Mouse (Mus musculus) lung, adult 2 months (tissue): ENCODE measurements around the gene Scamp3.

ENCODE experiments used
- CTCF ChIP-seq: fragments of 200-500 bp; IDR thresholded peaks from 2 replicates; pipeline ENCODE4 v1.5.1; 2011; ENCODE audit warnings: mild to moderate bottlenecking, low read length, control low read depth; ENCODE audit not compliant: insufficient read depth
- POLR2A ChIP-seq: fragments of 200-500 bp; IDR thresholded peaks from 2 replicates; pipeline ENCODE4 v1.6.1; 2011; ENCODE audit warnings: low read depth, mild to moderate bottlenecking, control low read depth, low read length, borderline replicate concordance; ENCODE audit errors: extremely low read depth

DNA sequence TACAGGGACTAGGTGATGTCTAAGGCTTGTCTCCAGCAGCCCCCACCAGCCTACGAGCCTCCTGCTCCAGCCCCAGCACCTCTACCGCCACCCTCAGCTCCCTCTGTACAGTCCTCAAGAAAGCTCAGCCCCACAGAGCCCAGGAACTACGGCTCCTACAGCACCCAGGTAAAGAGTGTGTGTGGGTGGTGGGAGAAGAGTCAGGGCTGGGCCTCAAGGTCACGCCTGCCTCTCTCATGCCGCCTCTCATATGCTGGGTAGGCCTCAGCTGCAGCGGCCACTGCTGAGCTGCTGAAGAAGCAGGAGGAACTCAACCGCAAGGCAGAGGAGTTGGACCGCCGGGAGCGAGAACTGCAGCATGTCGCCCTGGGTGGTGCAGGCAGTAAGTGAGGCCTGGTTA, 1.8 kb downstream of the Scamp3 start:
- TF ChIP-seq CTCF: no peak
- no peak for TF ChIP-seq POLR2A
